Mouse (Mus musculus) lung, postnatal 0 days (tissue): ENCODE data around the gene Hoxa1. TPM values are rescaled to one million over a fixed set of nuclear protein-coding genes. Genes with fewer than 3 reads are reported as not detected.

ENCODE experiments used
- ATAC-seq: fragments of 200-750 bp; cut with Nextera tagmentation; 2 replicates; pipeline ENCODE4 v1.8.0; 2017; ENCODE audit warnings: moderate library complexity
- DNase-seq: peaks from one replicate; pipeline ENCODE4 v3.0.0-alpha.2; 2016; ENCODE audit warnings: low spot score
- H3K27ac ChIP-seq: fragments of 300-500 bp; sonication (generic); 2 replicates; pipeline ENCODE4 v1.5.1; 2014; ENCODE audit warnings: antibody characterized with exemption, mild to moderate bottlenecking, low read length, mixed read lengths
- H3K27me3 ChIP-seq: fragments of 300-500 bp; sonication (generic); replicated peaks from 2 replicates; pipeline ENCODE4 v1.6.1; 2014; ENCODE audit warnings: low read length, mixed read lengths; ENCODE audit not compliant: insufficient read depth
- H3K36me3 ChIP-seq: fragments of 300-500 bp; sonication (generic); 2 replicates; pipeline ENCODE4 v1.6.1; 2014; ENCODE audit warnings: low read length, mixed read lengths; ENCODE audit not compliant: insufficient read depth
- H3K4me1 ChIP-seq: fragments of 300-500 bp; sonication (generic); 2 replicates; pipeline ENCODE4 v1.6.1; 2014; ENCODE audit warnings: antibody characterized with exemption, low read depth, low read length, mixed read lengths; ENCODE audit not compliant: insufficient read depth
- H3K4me2 ChIP-seq: fragments of 300-500 bp; sonication (generic); replicated peaks from 2 replicates; pipeline ENCODE4 v1.6.1; 2014; ENCODE audit warnings: low read depth, mild to moderate bottlenecking, low read length, moderate library complexity, mixed read lengths
- H3K4me3 ChIP-seq: fragments of 300-500 bp; sonication (generic); 2 replicates; pipeline ENCODE4 v1.5.1; 2014; ENCODE audit warnings: low read depth, low read length
- H3K9ac ChIP-seq: fragments of 300-500 bp; sonication (generic); replicated peaks from 2 replicates; pipeline ENCODE4 v1.6.1; 2014; ENCODE audit warnings: low read depth, mild to moderate bottlenecking
- H3K9me3 ChIP-seq: fragments of 300-500 bp; sonication (generic); 2 replicates; pipeline ENCODE4 v1.6.1; 2016; ENCODE audit warnings: low read length, mixed read lengths
- CTCF ChIP-seq: IDR thresholded peaks from 2 replicates; pipeline ENCODE4 v1.5.1; 2016; ENCODE audit warnings: antibody characterized with exemption, mild to moderate bottlenecking
- EP300 ChIP-seq: IDR thresholded peaks from 2 replicates; pipeline ENCODE4 v1.6.1; 2016; ENCODE audit warnings: antibody characterized with exemption, mild to moderate bottlenecking, control low read depth
- WGBS: fragments of 180-500 bp; shearing (Covaris S2); extraction: QIAGEN DNeasy Blood & Tissue Kit; methylation state at CpG from one replicate; pipeline ENCODE4 v1.1.7; 2014; 5-methylcytosine and 5-hydroxymethylcytosine counted together
- polyA plus RNA-seq: library from polyadenylated mRNA; unstranded; fragments of >200 nt; fragmentation: Nextera tagmentation; extraction: Ambion mirVana; gene quantifications from 2 replicates; pipeline ENCODE4 v1.2.1, GENCODE M21; 2015

Hoxa1 gene
- polyA plus RNA-seq, 1 experiment from 2014 or later, result 1.0 TPM

- no peaks in the 10 kb centered on the region for H3K27me3 ChIP-seq
- H3K9ac ChIP-seq, result no peak overlapping the region
- H3K4me1 ChIP-seq, result no peaks in the 10 kb centered on the region
- no peak overlapping the region for H3K4me2 ChIP-seq
- DNase-seq (no peak), ATAC-seq (no peak)
- H3K27ac ChIP-seq, result no peak overlapping the region
- no peaks in the 10 kb centered on the region for H3K9me3 ChIP-seq
- no peak overlapping the region for H3K4me3 ChIP-seq
- no peaks in the 10 kb centered on the region for H3K36me3 ChIP-seq
- TF ChIP-seq CTCF, result no peak
- WGBS, result 59% methylated on average over 9 of the region's 9 CpGs
Measured at GRCm38 (mm10) chr6:52137841-52138535, 20.1 kb downstream of the Hoxa1 start.

- WGBS, result 68% methylated on average over 4 of the region's 4 CpGs
- peaks cover 4% of the 10 kb centered on the region; the same call in 1 of the 2 replicates for H3K9me3 ChIP-seq
- TF ChIP-seq CTCF, result no peak
- no peak for TF ChIP-seq EP300
- H3K4me3 ChIP-seq, result no peak overlapping the region
- DNase-seq (no peak), ATAC-seq (no peak)
- no peaks in the 10 kb centered on the region for H3K4me1 ChIP-seq
- no peak overlapping the region for H3K27ac ChIP-seq
- no peak overlapping the region for H3K4me2 ChIP-seq
- no peaks in the 10 kb centered on the region for H3K36me3 ChIP-seq
- H3K9ac ChIP-seq, result no peak overlapping the region
- 0 out of 2 replicates have a peak, but pooled peaks cover 5% of the 10 kb centered on the region for H3K27me3 ChIP-seq
Measured at GRCm38 (mm10) chr6:52123673-52124072, 34.4 kb downstream of the Hoxa1 start.

- Histone ChIP-seq H3K36me3 (no peaks in the 10 kb centered on the region), H3K9ac (no peak overlapping the region), H3K27me3 (0 out of 2 replicates have a peak, but pooled peaks cover 5% of the 10 kb centered on the region), H3K9me3 (no peaks in the 10 kb centered on the region), H3K4me1 (no peaks in the 10 kb centered on the region), H3K4me2 (no peak overlapping the region), H3K4me3 (no peak overlapping the region), H3K27ac (no peak overlapping the region)
- 56% methylated on average over 3 of the region's 3 CpGs for WGBS
- no peak for ATAC-seq
- DNase-seq, result no peak
- TF ChIP-seq EP300 (no peak), CTCF (no peak)
Measured at GRCm38 (mm10) chr6:52121173-52121572, 36.9 kb downstream of the Hoxa1 start.

- ATAC-seq, result no peak
- H3K27me3 ChIP-seq, result 0 out of 2 replicates have a peak, but pooled peaks cover 7% of the 10 kb centered on the region
- TF ChIP-seq EP300, result no peak
- no peak for TF ChIP-seq CTCF
- no peaks in the 10 kb centered on the region for H3K36me3 ChIP-seq
- WGBS, result 27% methylated on average over 6 of the region's 6 CpGs
- no peak for DNase-seq
- H3K9me3 ChIP-seq, result no peaks in the 10 kb centered on the region
- no peak overlapping the region for H3K9ac ChIP-seq
- H3K27ac ChIP-seq, result no peak overlapping the region
- H3K4me2 ChIP-seq, result no peak overlapping the region
- no peaks in the 10 kb centered on the region for H3K4me1 ChIP-seq
- no peak overlapping the region for H3K4me3 ChIP-seq
Measured at GRCm38 (mm10) chr6:52118903-52119635, 39.0 kb downstream of the Hoxa1 start.

GRCm38 (mm10) chr6:52115899-52116298 is 42.2 kb downstream of the Hoxa1 start:
- no peak overlapping the region for H3K9ac ChIP-seq
- H3K36me3 ChIP-seq, result no peaks in the 10 kb centered on the region
- no peaks in the 10 kb centered on the region for H3K4me1 ChIP-seq
- no peaks in the 10 kb centered on the region for H3K9me3 ChIP-seq
- DNase-seq, result no peak
- H3K27me3 ChIP-seq, result 0 out of 2 replicates have a peak, but pooled peaks cover 4% of the 10 kb centered on the region
- 28% methylated on average over 5 of the region's 5 CpGs for WGBS
- no peak for ATAC-seq
- H3K27ac ChIP-seq, result no peak overlapping the region
- TF ChIP-seq CTCF, result no peak
- TF ChIP-seq EP300, result no peak
- H3K4me2 ChIP-seq, result no peak overlapping the region
- H3K4me3 ChIP-seq, result no peak overlapping the region

- no peaks in the 10 kb centered on the region for H3K36me3 ChIP-seq
- H3K27ac ChIP-seq, result no peak overlapping the region
- ATAC-seq (no peak), DNase-seq (no peak)
- H3K9me3 ChIP-seq, result no peaks in the 10 kb centered on the region
- 58% methylated on average over 4 of the region's 4 CpGs for WGBS
- TF ChIP-seq EP300 (no peak), CTCF (no peak)
- 0 out of 2 replicates have a peak, but pooled peaks cover 2% of the 10 kb centered on the region for H3K27me3 ChIP-seq
- no peaks in the 10 kb centered on the region for H3K4me1 ChIP-seq
- H3K4me2 ChIP-seq, result no peak overlapping the region
- no peak overlapping the region for H3K9ac ChIP-seq
- H3K4me3 ChIP-seq, result no peak overlapping the region
Measured at GRCm38 (mm10) chr6:52111846-52112245, 46.3 kb downstream of the Hoxa1 start.
